Mouse (Mus musculus) thymus, adult 2 months (tissue): Measurements from ENCODE around the gene Stk40.

ENCODE experiments used
- CTCF ChIP-seq: fragments of 200-500 bp; IDR thresholded peaks from 2 replicates; pipeline ENCODE4 v1.5.1; 2012; ENCODE audit warnings: mild to moderate bottlenecking, control low read depth, low read length, moderate library complexity, borderline replicate concordance; ENCODE audit not compliant: control insufficient read depth, poor library complexity, insufficient read depth; ENCODE audit errors: extremely low read depth
- POLR2A ChIP-seq: fragments of 200-500 bp; IDR thresholded peaks from 2 replicates; pipeline ENCODE4 v1.6.1; 2012; ENCODE audit warnings: mild to moderate bottlenecking, low read length, control low read depth, moderate library complexity; ENCODE audit not compliant: control insufficient read depth, poor library complexity, insufficient read depth; ENCODE audit errors: extremely low read depth

- TF ChIP-seq CTCF (no peak), POLR2A (no peak)
Observed at GRCm38 (mm10) chr4:126083021-126083420, 20.7 kb upstream of the Stk40 start.
